Mouse (Mus musculus): ENCODE results near the gene Ak5. TPM values are rescaled to one million over a fixed set of nuclear protein-coding genes. Genes with fewer than 3 reads are reported as not detected.

Ak5 gene
- polyA plus RNA-seq, 1 experiment from 2014 or later = 3.1 TPM

DNA sequence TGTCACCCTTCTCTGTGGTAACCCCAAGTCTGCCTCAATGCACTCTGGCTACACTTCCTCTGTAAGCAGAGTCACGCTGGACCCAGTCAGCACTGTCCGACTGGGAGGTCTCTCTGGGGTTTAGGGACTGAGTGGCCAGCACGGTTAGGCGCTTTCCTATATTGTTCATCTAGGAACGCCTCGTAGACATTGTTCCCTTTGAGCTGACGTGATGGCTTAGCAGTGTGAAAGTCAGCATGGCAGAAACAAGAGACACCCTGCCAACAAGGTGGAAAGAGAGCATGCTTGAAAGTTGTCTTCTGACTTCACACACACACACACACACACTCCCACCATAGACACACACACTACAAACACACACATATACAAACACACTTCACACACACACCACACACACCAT, 112.9 kb downstream of the Ak5 start:
- no peak for ATAC-seq (ENCODE audit: low read depth)
- no peak overlapping the region for H3K4me2 ChIP-seq (ENCODE audit: low read depth, low read length)
- no peaks in the 10 kb centered on the region for H3K9me3 ChIP-seq (ENCODE audit: control insufficient read depth, low read length)
- no peaks in the 10 kb centered on the region for H3K4me1 ChIP-seq (ENCODE audit: control insufficient read depth, insufficient read depth, low read length)
- no peak overlapping the region for H3K4me3 ChIP-seq (ENCODE audit: low read depth, low read length)
- no peak overlapping the region for H3K27ac ChIP-seq (replicated peaks; ENCODE audit: low read depth, low read length)
- H3K9ac ChIP-seq (ENCODE audit: low read depth, low read length) = no peak overlapping the region
- no peaks in the 10 kb centered on the region for H3K27me3 ChIP-seq (replicated peaks; ENCODE audit: control insufficient read depth, insufficient read depth, low read length)
- WGBS = 65% methylated on average over 7 of the region's 7 CpGs
- H3K36me3 ChIP-seq (ENCODE audit: control insufficient read depth, insufficient read depth, low read length) = no peaks in the 10 kb centered on the region
- DNase-seq (ENCODE audit: low spot score) = no peak

DNA sequence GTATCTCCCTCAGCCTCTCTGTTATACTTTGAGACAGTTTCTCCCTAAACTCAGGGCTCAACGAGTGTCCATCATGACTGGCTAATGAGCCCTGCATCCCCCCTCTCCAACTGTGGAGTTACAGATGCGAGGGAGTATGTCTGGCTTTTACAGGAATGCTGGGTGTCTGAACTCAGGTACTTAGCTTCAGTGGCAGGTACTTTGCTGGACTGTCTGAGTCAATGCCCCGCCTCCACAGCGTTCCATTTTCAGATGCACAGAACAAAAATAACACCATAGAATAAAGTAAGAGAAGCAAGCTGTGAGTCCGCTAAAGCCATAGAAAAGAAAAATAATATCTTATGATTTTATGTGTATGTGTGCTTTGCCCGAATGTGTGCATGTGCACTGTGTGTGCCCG, 113.8 kb downstream of the Ak5 start:
- DNase-seq (ENCODE audit: low spot score) (no peak), ATAC-seq (ENCODE audit: low read depth) (no peak)
- Histone ChIP-seq H3K27ac (replicated peaks; ENCODE audit: low read depth, low read length) (no peak overlapping the region), H3K36me3 (ENCODE audit: control insufficient read depth, insufficient read depth, low read length) (no peaks in the 10 kb centered on the region), H3K9ac (ENCODE audit: low read depth, low read length) (no peak overlapping the region), H3K4me3 (ENCODE audit: low read depth, low read length) (no peak overlapping the region), H3K4me1 (ENCODE audit: control insufficient read depth, insufficient read depth, low read length) (no peaks in the 10 kb centered on the region), H3K4me2 (ENCODE audit: low read depth, low read length) (no peak overlapping the region), H3K9me3 (ENCODE audit: control insufficient read depth, low read length) (no peaks in the 10 kb centered on the region), H3K27me3 (replicated peaks; ENCODE audit: control insufficient read depth, insufficient read depth, low read length) (no peaks in the 10 kb centered on the region)
- 80% methylated on average over 7 of the region's 7 CpGs for WGBS

DNA sequence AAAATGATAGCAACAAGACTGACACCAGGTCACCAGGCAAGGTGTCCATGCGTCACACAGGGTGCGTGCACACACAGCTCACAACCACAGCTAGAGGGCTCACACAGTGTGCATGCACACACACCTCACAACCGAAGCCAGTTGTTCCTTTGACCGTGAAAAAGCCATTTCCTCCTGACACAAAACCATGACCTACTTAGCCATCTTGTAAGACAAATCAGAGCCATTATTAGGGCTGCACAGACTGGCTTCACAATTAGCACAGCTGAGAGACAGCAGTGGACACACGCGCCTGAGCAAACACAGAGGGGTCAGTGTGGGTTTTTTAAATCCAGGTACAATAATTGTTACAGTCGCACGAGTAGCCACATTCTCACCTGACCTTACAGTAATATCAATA, 115.5 kb downstream of the Ak5 start:
- H3K36me3 ChIP-seq (ENCODE audit: control insufficient read depth, insufficient read depth, low read length) = no peaks in the 10 kb centered on the region
- no peak for DNase-seq (ENCODE audit: low spot score)
- H3K27ac ChIP-seq (replicated peaks; ENCODE audit: low read depth, low read length) = no peak overlapping the region
- no peak overlapping the region for H3K4me2 ChIP-seq (ENCODE audit: low read depth, low read length)
- no peaks in the 10 kb centered on the region for H3K9me3 ChIP-seq (ENCODE audit: control insufficient read depth, low read length)
- ATAC-seq (ENCODE audit: low read depth) = no peak
- no peak overlapping the region for H3K9ac ChIP-seq (ENCODE audit: low read depth, low read length)
- 78% methylated on average over 8 of the region's 8 CpGs for WGBS
- H3K4me3 ChIP-seq (ENCODE audit: low read depth, low read length) = no peak overlapping the region
- H3K27me3 ChIP-seq (replicated peaks; ENCODE audit: control insufficient read depth, insufficient read depth, low read length) = no peaks in the 10 kb centered on the region
- no peaks in the 10 kb centered on the region for H3K4me1 ChIP-seq (ENCODE audit: control insufficient read depth, insufficient read depth, low read length)

DNA sequence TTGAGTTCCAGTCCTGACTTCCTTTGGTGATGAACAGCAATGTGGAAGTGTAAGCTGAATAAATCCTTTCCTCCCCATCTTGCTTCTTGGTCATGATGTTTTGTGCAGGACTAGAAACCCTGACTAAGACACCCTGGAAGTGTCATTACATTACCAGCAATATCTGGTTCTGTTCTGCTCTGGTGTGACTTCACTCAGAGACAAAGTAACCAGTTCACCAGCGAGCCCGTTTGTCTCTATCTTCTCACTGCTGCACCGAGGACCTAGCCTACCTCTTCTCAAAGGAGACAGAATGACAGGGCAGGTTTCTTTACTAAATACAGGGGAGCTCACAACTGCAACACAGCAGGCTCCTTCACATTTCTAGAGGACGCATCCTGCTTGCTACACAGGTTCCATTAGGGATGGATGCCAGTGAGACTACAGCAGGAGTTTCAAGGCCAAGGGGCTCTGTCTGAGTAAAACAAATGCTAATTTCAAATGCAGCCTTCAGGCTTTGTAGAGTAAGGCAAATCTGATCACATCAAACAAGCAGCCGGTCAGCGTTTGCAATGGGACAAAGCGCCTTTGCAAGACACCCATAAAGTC, 117.5 kb downstream of the Ak5 start:
- no peak for ATAC-seq (ENCODE audit: low read depth)
- no peak for DNase-seq (ENCODE audit: low spot score)
- H3K9me3 ChIP-seq (ENCODE audit: control insufficient read depth, low read length) = no peaks in the 10 kb centered on the region
- no peaks in the 10 kb centered on the region for H3K27me3 ChIP-seq (replicated peaks; ENCODE audit: control insufficient read depth, insufficient read depth, low read length)
- H3K4me3 ChIP-seq (ENCODE audit: low read depth, low read length) = no peak overlapping the region
- 78% methylated on average over 7 of the region's 7 CpGs for WGBS
- no peak overlapping the region for H3K4me2 ChIP-seq (ENCODE audit: low read depth, low read length)
- H3K9ac ChIP-seq (ENCODE audit: low read depth, low read length) = no peak overlapping the region
- H3K4me1 ChIP-seq (ENCODE audit: control insufficient read depth, insufficient read depth, low read length) = no peaks in the 10 kb centered on the region
- H3K27ac ChIP-seq (replicated peaks; ENCODE audit: low read depth, low read length) = no peak overlapping the region
- H3K36me3 ChIP-seq (ENCODE audit: control insufficient read depth, insufficient read depth, low read length) = no peaks in the 10 kb centered on the region

DNA sequence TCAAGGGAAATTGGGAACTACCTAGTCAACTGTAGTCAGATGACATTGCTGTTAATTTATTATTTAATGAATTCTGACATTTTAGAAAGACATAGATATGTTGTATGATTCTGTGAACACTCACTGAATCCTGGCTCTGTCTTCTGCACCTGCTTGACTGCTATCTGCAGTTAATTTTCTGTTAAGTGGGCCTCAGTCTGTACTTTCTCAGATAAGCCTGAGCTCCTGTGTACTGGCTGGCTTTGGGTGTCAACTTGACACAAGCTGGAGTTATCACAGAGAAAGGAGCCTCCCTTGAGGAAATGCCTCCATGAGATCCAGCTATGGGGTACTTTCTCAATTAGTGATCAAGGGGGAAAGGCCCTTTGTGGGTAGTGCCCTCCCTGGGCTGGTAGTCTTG, 118.1 kb downstream of the Ak5 start:
- no peaks in the 10 kb centered on the region for H3K9me3 ChIP-seq (ENCODE audit: control insufficient read depth, low read length)
- no peak overlapping the region for H3K4me2 ChIP-seq (ENCODE audit: low read depth, low read length)
- DNase-seq (ENCODE audit: low spot score) = no peak
- H3K4me1 ChIP-seq (ENCODE audit: control insufficient read depth, insufficient read depth, low read length) = no peaks in the 10 kb centered on the region
- H3K27ac ChIP-seq (replicated peaks; ENCODE audit: low read depth, low read length) = no peak overlapping the region
- H3K27me3 ChIP-seq (replicated peaks; ENCODE audit: control insufficient read depth, insufficient read depth, low read length) = no peaks in the 10 kb centered on the region
- no peak for ATAC-seq (ENCODE audit: low read depth)
- H3K9ac ChIP-seq (ENCODE audit: low read depth, low read length) = no peak overlapping the region
- H3K4me3 ChIP-seq (ENCODE audit: low read depth, low read length) = no peak overlapping the region
- no peaks in the 10 kb centered on the region for H3K36me3 ChIP-seq (ENCODE audit: control insufficient read depth, insufficient read depth, low read length)

DNA sequence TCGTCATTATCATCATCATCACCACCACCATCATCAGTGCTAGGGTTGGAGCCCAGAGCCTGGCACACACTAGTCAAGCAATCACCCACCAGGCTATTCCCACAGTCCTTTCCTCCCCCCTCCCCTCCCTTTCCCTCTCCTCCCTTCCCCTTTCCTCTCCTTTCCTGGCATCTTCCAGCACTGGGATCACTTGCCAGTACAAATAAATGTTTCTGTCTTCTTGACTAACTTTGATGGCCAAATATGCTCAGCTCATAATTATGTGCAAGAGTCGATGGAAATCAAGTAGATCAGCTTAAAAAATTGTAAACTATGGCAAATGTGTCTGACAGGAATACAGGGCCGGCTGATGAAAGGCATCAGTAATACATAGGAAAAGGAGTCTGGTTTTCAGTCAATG, 123.2 kb downstream of the Ak5 start:
- Histone ChIP-seq H3K4me2 (ENCODE audit: low read depth, low read length) (no peak overlapping the region), H3K27me3 (replicated peaks; ENCODE audit: control insufficient read depth, insufficient read depth, low read length) (no peaks in the 10 kb centered on the region), H3K4me3 (ENCODE audit: low read depth, low read length) (no peak overlapping the region), H3K9ac (ENCODE audit: low read depth, low read length) (no peak overlapping the region), H3K9me3 (ENCODE audit: control insufficient read depth, low read length) (no peaks in the 10 kb centered on the region), H3K36me3 (ENCODE audit: control insufficient read depth, insufficient read depth, low read length) (no peaks in the 10 kb centered on the region), H3K27ac (replicated peaks; ENCODE audit: low read depth, low read length) (no peak overlapping the region), H3K4me1 (ENCODE audit: control insufficient read depth, insufficient read depth, low read length) (no peaks in the 10 kb centered on the region)
- DNase-seq (ENCODE audit: low spot score) (no peak), ATAC-seq (ENCODE audit: low read depth) (no peak)
- 73% methylated on average over 3 of the region's 3 CpGs for WGBS

DNA sequence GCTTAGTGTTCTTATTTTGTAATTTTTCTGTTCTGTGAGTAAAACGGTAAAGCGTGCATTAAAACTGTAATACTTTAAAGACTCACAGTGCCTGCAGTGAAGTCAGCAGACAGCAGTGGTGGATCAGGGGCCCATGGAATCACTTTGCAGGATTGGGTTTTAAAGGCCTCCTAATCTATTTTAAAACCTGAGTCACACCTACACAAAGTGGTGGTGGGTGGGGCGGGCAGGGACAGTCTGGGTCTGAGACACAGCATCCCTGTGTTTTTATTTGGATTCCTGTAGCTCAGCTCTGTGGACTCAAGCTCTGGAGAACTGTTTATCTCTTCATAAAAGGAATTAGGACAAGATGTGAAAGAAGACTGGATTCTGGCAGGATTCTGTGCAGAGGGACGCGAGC, 125.9 kb downstream of the Ak5 start:
- no peak for DNase-seq (ENCODE audit: low spot score)
- H3K4me2 ChIP-seq (ENCODE audit: low read depth, low read length) = no peak overlapping the region
- ATAC-seq (ENCODE audit: low read depth) = no peak
- H3K9me3 ChIP-seq (ENCODE audit: control insufficient read depth, low read length) = no peaks in the 10 kb centered on the region
- 62% methylated on average over 5 of the region's 5 CpGs for WGBS
- no peaks in the 10 kb centered on the region for H3K27me3 ChIP-seq (replicated peaks; ENCODE audit: control insufficient read depth, insufficient read depth, low read length)
- H3K9ac ChIP-seq (ENCODE audit: low read depth, low read length) = no peak overlapping the region
- no peaks in the 10 kb centered on the region for H3K4me1 ChIP-seq (ENCODE audit: control insufficient read depth, insufficient read depth, low read length)
- H3K36me3 ChIP-seq (ENCODE audit: control insufficient read depth, insufficient read depth, low read length) = no peaks in the 10 kb centered on the region
- H3K27ac ChIP-seq (replicated peaks; ENCODE audit: low read depth, low read length) = no peak overlapping the region
- H3K4me3 ChIP-seq (ENCODE audit: low read depth, low read length) = no peak overlapping the region

DNA sequence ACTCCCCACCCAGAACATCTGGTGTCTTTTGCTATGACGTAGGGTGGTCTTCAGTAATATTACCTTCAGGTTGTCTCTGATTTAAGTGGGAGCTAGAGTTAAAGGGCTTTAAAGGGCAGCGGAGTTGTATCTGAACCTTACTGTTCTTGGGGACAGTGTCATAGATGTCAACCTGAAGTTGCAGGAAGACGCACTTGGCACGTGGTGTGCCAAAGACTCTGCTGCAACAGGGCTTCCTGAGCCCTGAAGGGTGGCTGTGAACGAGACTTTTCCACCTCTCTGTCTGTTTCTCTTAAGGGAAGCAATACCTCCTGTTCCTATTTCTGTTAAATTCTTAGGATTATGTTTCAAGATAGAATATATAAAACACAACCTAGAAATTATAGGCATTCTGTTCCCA, 137.8 kb downstream of the Ak5 start:
- Histone ChIP-seq H3K27me3 (replicated peaks; ENCODE audit: control insufficient read depth, insufficient read depth, low read length) (no peaks in the 10 kb centered on the region), H3K4me3 (ENCODE audit: low read depth, low read length) (no peak overlapping the region), H3K9me3 (ENCODE audit: control insufficient read depth, low read length) (no peaks in the 10 kb centered on the region), H3K36me3 (ENCODE audit: control insufficient read depth, insufficient read depth, low read length) (no peaks in the 10 kb centered on the region), H3K4me2 (ENCODE audit: low read depth, low read length) (no peak overlapping the region), H3K4me1 (ENCODE audit: control insufficient read depth, insufficient read depth, low read length) (no peaks in the 10 kb centered on the region), H3K27ac (replicated peaks; ENCODE audit: low read depth, low read length) (no peak overlapping the region), H3K9ac (ENCODE audit: low read depth, low read length) (no peak overlapping the region)
- ATAC-seq (ENCODE audit: low read depth) = no peak
- no peak for DNase-seq (ENCODE audit: low spot score)
- WGBS = 73% methylated on average over 5 of the region's 5 CpGs

DNA sequence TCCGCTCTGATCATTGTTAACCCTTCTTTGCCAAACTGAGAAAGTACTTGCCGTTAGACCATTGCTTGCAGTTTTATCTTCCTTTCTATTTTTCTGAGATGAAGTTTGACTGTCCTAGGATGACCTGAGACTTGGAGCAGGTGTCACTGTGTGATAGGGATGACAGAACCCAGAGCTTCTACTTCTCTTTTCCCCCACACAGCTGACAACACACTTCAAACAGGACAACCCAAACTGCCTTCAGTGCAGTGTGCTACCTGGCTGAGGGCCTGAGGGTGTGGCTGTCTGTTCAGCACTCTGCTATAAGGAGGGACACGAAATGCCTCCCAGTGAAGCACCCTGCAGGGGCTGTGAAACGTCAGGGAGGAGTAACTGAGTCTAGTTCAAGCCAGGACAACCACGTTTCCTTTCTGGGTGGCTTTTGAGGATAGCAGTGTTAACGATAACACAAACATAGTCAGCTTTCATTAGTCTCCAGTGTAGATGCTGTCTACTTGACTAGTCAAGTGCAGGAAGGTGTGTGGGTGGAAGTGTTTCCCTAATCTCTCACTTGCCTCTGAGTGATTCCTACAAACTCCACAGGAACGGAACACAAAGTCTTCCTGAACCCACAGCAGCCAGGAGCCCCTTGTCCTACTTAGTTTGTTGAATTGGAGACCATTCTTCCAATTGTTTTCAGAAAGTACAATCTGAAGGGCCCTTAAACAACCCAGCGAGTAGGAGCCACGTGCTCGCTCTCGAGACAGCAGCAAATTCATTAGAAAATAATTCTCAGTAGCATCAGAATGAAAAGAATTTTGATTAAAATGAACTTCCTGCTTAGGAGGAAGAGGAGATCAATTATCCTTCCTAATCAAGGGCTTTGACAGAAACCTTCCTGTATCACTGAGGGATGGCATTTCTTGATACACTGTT, 138.8 kb downstream of the Ak5 start:
- 65% methylated on average over 11 of the region's 11 CpGs for WGBS
- Histone ChIP-seq H3K9ac (ENCODE audit: low read depth, low read length) (no peak overlapping the region), H3K27ac (replicated peaks; ENCODE audit: low read depth, low read length) (no peak overlapping the region), H3K36me3 (ENCODE audit: control insufficient read depth, insufficient read depth, low read length) (no peaks in the 10 kb centered on the region), H3K4me1 (ENCODE audit: control insufficient read depth, insufficient read depth, low read length) (no peaks in the 10 kb centered on the region), H3K4me2 (ENCODE audit: low read depth, low read length) (no peak overlapping the region), H3K9me3 (ENCODE audit: control insufficient read depth, low read length) (no peaks in the 10 kb centered on the region), H3K27me3 (replicated peaks; ENCODE audit: control insufficient read depth, insufficient read depth, low read length) (no peaks in the 10 kb centered on the region), H3K4me3 (ENCODE audit: low read depth, low read length) (no peak overlapping the region)
- ATAC-seq (ENCODE audit: low read depth) = no peak
- no peak for DNase-seq (ENCODE audit: low spot score)
